Mouse (Mus musculus): ENCODE measurements around the gene Fcrl6.

Gene Fcrl6

DNA sequence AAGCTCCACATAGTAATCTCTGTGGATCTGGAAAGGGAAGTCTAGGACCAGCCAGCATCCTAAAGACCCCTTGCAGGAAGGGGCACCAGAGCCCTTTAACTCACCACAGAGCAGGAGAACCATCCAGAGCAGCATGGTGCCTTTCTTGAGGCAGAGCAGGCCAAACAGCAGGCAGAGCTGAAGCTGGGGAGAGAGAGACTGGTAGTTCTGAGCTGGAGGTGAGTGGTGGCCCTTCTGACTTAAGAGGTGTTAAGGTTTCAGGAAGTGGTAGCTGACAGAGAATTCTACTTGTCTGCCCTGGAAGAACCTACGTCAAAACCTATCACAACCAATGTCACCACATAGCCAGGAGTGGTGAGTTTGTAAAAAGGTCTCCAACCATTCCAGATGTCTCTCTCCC is at the start of gene Fcrl6:
Fcrl6 (minus strand) TSS at position 226 of the 400 bp plus-strand sequence.
- no peak for DNase-seq

DNA sequence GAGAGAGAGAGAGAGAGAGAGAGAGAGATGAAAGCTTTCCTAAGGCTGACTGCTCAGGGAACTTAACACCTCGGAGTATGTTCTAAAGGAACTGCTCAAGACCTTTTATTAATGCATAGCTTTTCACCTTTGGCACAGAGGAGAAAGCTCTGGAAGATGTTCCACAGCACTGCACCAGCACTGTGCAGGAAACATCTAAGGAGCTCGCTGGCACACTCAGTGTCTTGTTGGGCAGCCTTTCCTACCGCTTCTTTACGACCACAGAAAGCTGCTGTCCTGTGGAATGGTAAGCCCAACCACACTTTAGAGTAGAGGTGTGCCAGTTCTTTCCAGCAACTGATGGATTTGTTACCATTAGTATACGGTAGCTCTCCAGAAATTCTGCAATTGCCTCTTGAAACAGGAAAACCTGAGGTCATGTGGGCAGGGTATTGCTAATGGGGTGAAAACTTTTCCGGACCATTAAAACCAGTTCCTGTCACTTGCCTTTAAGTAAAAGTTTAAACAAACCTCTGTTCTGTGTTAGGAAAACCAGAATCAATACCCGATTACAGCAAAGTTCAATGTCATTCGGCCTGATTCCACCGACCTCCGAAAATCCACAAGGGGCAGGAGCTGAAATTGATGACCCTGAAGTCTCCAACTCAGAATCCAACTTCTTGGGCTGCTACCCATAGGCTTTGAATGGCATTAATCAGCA is 49.1 kb upstream of the Fcrl6 start:
- DNase-seq: no peak

DNA sequence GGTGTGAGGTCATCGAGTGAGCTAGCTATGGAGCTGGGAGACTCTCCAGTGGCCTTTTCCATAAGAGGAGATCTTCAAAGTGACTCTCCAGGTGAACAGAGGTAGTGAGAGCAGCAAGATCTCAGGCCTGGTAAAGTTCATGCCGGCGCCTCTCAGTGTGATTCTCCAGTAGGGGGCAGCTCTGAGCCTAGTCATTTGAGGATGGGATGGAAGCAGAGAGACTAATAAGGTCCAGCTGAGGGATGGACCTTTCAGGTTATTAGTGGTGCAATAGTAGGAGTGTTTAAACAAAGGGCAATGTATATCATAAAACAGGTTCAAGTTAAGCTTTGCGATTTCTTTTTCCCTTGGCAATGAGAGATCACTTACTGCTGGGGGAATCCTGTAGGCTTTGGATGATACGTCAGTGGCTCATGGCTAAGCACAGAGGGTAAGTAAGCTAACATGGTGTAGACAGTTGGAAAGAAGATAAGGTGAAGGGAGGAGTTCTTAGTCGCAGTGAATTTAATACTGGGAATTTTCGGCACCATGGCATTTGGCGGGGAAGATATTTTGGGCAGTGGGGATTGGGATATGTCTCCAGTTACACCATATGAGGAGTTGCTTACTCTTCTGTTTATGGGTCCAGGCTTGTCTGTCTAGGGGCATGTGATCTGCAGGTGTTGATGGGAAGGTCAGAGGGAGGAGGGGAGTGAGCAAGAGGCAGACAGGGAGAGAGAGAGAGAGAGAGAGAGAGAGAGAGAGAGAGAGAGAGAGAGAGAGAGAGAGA is 48.4 kb upstream of the Fcrl6 start:
- peak; percentile 16 to 52 for DNase-seq

DNA sequence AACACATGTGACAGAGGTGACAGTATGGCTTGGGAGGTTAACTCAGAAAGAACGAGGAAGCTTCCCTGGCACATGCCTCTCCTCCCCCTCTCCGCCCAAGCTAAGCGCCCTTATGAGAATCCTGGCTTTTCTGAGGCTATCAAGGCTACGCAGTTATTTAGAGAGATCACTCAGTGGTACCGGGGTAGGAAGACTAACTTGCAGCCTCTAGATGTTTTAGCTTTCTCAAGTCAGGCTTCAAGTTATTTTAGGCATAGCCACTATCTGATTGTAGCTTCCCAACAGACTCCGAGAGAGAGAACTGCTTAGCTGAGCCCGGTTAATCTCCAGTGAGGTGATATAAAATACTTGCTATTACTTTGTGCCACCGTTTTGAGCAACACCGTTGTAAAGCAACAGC is 47.0 kb upstream of the Fcrl6 start:
- no peak for DNase-seq

DNA sequence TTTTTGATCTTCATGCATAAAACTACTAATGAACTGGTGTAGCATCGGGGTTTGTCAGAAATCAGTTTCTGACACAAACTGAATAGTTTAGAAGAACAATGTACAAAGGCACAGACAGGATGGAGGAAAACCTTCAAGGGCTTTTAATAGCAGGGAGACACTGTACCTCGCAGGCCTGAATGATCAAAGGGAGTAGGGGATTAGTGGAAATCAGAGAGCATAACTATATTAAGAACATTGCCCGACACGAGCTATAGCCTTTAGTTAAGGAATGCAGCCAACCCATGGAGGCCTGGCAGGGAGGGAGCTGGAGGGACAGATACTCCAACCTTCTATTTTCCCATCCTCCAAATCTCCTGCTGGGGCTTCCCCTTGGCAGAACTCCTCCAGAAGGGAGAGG is 44.9 kb upstream of the Fcrl6 start:
- DNase-seq: no peak

DNA sequence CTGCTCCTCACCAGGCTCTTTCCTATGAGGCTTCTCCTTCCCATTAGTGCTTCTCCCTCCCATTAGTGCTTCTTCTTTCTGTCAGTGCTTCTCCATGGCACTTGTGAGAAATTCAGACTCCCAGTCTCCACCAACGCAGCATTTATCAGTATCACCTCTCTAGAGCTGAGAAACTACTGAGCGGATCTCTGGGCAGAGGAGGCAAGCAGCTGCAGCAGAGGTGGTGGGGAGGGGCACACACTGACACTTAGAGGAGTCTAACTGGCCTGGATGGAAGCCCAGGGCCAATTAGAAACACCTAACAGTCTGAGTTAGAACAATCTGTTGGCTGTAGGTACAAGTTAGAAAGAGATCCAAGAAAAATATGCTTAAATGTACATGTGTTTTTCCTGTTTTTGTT is 36.4 kb upstream of the Fcrl6 start:
- DNase-seq: no peak

DNA sequence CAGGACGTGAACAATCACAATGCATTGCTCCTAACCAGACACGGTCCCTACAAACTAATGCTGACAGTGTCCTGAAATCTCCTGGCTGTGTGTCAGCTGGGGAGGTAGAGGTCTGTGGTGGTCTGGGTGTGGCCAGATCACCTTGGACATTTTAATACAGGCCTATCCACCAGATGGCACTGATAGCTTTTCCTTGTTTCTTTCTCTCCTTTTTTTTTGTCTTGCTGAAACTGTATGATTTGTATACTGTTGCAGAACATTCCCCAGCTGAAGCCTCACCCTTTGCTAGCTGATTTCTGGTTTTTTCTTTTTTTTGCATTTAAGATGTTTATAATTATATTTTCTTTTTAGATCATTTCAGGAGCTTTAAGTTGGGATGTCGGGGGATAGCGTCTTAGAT is 35.5 kb upstream of the Fcrl6 start:
- no peak for DNase-seq

DNA sequence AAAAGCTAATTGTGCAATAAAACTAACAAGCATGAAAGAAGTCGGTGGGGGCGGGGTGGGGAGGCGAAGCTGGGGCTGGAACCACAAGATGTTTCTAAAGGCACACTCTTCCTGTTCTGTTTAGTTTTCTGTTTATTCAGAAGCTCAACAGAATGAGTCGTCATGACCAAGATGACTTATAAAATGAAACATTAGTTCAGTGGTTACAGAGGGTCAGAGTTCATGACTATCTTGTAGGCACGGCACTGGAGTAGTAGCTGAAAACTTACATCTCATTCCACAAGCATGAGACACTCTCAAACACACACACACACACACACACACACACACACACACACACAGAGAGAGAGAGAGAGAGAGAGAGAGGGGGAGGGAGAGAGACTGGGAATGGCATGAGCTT is 33.9 kb upstream of the Fcrl6 start:
- no peak for DNase-seq

DNA sequence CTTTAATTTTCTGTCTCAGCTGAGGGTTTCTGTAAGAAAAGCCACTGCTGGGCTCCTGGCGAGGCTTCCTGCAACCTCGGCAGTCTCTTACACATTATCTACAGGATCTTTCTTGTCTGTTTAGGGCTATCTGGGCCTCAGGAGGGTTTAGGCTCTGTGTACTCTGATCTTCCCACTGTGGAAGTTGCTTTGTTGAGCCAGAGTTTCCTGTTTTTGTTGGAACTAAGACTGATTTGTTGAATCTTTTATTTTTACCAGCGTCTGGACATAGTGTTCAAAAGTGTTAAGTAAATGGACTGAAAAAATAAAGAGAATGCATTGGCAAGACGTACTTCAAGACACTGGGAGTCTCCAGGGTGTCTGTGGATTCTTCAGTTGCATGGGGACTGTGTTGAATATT is 32.9 kb upstream of the Fcrl6 start:
- no peak for DNase-seq

DNA sequence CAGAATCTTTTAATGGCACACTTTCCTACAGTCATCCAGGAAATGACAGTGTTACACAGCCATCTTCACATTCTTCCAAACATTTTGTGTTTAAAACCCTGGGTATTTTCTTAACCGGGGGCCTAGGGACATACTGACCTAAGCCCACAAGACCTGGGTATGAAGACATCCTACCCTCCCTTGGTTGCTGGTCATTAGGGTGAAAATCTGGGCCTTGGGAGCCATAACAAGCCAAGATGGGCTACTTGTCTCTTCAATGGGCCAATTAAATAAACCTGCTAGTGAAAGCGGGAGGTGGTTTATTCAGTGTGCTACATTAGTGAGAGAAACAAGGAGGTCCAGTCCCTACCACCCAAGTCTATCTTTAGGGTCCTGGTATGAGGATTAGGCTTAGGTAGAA is 31.8 kb upstream of the Fcrl6 start:
- no peak for DNase-seq

DNA sequence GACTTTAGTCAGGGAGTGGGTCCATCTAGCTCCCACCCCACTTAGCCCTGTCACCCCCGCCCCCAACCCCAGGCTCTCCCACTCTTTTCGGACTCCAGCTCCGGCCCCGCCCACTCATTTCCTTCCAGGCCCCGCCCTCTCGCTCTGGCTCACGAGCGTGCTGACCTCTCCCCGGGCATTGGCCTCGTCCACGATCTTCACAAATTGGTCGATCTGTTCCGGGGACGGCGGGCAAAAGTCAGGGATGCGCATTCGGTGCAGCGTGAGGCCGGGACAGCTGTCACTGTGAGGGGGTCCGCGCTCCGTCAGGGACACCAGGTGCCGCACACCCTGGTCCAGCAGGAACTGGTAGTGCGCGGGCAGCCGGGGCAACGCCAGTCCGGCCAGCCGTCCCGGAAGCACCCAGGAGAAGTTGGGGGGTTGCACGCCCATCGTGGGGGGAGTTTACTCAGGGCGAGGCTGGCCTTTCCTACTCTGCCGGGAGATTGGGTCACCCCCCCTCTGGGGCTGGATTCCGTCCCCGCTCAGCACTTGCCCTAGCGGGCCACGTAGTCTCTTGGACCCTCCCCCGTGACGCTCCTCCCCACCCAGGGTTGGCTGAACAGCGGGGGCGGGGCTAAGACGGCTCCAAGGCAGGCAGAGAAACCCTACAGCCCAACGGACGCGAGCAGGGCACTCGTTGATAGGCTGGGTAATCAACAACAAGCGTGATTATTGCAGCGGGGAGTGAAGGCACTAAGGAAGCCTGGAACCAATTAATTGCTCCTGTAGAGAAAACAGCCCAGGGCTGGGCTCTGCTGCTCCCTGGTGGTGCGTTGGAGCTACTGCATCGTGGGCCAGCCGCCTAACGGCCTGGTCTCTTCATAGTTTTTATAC is 30.3 kb upstream of the Fcrl6 start, which contains the start of gene Dusp23:
Dusp23 (minus strand) TSS at position 512 of the 876 bp plus-strand sequence.
- peak; percentile 96 to 98 for DNase-seq

DNA sequence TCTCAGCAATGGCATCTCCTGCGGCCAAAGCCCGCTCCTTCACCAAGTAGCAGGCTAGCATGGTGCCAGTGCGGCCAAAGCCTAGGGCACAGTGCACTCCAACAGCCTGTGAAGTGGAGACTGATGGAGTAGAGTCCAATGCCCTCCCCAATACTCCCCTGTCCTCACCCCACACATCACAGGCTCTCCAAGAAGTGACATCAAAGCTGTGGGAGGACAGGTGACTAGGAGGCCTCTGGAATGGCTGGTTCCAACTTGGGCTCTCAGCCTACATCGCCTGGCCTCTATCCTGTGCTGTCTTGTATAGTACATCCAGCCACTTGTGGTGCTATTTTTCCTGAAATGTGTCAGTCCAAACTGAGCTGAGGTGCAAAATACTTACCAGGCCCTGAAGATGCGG is 29.4 kb upstream of the Fcrl6 start:
- DNase-seq: peak in 1 of 2 experiments; percentile 15

DNA sequence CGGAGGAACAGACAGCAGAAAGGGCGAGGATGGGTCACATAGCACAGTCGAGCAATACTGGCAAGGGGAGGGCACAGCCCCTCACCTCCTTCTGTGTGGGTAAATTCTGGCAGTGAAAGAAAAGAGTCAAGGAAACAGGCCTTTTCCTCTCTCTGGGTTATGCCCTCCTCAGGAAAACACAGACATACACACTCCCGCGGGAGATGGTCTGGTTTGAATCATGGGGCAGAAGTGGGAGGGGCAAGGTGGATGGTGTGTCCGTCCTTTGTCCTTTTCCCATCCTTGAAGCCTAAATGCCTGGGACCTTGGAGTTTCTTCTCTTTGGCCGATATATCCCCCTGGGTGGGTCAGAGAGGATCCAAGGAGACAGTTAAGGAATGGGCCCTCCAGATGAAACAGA is 27.5 kb upstream of the Fcrl6 start:
- DNase-seq: no peak

DNA sequence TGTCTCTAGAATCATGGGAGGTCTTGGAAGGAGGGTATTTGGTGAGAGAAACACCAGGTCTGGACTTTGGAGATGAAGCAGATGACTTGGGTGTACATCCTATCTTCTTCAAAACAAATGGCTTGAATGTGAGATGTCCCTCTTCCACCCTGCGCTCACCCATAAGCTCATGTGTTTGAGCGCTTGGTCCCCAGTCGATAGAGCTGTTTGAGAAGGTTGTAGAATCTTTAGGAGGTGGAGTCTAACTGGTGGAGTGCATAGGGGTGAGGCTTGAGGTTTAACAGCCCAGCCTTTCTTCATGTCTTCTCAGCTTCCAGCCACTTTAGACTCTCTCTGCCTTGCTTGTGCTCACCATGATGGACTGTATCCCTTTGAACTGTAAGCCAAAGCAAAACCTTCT is 24.0 kb upstream of the Fcrl6 start:
- no peak for DNase-seq

DNA sequence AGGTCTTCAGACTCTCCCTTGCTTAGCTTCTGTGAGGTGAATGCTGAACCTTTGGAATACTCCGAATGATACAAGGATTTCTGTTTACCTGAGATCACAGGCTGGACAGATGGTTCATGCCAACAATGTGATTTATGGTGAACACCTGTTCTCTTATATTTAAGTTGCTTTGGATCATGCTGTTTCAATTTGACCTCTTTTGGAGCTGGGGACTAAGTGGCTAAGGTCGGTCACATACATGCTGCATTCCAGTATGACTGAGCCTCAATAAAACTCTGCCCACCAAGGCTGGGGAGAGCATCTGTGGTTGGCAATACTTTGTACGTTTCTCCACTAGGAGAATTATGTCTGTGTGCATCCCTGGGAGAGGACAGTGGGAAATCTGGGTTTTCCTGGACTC is 21.7 kb upstream of the Fcrl6 start:
- DNase-seq: no peak

DNA sequence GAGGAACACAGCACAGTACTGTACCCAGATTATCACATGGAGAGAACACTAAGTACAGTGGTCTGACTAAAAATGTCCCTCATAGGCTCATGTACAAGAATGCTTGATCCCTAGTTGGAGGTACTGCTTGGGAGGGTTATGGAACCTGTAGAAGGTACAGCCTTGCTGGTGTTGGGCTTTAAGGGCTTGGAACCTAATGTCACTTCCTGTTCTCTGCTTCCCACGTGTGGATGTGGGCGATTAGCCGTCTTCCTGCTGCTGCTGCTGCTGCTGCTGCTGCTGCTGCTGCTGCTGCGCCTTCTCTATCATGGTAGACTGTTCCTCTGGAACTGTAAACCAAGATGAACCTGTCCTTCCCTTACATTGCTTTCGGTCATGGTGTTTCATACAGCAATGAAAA is 21.2 kb upstream of the Fcrl6 start:
- DNase-seq: no peak

DNA sequence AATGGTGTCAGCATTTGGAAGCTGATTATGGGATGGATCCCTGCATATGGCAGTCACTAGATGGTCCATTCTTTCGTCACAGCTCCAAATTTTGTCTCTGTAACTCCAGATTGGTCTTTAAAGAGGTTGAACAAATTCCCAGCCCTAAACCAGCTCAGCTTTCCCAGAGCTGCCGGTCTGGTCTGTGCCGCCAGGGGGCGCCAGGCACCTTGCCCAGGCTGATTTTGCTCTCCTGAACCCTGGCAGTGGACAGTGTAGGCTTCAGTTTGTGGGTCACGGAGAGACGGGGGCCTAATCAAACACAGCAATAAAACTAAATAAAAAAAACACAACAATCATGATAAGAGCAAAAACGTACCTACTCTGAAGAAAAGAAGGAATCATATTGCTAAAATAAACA is 16.9 kb upstream of the Fcrl6 start:
- DNase-seq: peak; percentile 82 to 88

DNA sequence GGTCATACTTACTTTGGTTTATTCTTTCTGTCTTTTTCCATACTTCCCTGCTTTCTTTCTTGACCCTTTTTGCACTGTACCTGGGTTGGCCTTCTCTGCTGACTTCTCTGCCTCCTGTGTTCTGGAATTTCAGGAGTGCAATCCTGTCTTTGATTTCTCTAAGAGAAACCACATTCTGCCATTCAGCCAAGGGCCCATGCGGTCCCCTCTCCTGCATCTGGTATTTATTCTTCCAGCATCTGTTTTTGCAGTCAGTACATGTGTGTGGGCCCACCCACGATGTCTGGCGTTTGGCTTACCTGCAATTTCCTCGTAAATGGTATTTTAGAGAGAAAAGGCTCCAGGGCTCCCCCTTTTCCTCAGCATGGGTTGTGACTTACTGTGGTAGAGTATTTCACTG is 15.8 kb upstream of the Fcrl6 start:
- no peak for DNase-seq

DNA sequence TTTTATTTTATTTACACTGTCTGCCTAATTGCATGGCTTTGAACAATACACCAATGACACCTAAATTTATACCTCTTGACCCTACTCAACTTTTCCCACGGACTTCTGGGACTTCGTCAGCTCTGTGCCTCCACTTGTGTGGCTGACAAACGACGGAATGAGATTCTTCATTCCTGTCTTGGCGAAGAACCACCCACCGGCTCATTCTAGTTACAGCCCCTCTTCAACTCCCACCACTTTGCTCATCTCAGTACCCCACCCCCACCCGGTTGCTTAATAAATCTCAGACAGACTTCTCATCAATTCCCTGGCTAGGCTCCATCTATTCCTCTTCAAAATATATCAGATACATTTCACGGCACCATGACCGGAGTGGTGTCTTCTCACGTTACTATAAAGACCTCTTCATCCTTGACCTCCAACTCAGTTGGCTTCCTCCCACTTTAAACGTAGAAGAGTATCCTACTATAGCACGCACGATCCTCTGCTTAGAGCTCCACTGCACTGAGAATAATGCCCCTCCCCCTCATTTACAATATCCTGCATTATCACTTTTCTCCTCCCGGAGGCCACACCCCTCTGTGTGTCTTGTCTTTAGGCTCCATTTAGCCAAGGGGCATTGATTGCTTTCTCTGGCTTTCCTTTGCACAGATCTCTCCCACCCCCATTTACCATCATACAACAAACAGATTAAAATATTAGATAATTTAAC is 15.2 kb upstream of the Fcrl6 start:
- no peak for DNase-seq

DNA sequence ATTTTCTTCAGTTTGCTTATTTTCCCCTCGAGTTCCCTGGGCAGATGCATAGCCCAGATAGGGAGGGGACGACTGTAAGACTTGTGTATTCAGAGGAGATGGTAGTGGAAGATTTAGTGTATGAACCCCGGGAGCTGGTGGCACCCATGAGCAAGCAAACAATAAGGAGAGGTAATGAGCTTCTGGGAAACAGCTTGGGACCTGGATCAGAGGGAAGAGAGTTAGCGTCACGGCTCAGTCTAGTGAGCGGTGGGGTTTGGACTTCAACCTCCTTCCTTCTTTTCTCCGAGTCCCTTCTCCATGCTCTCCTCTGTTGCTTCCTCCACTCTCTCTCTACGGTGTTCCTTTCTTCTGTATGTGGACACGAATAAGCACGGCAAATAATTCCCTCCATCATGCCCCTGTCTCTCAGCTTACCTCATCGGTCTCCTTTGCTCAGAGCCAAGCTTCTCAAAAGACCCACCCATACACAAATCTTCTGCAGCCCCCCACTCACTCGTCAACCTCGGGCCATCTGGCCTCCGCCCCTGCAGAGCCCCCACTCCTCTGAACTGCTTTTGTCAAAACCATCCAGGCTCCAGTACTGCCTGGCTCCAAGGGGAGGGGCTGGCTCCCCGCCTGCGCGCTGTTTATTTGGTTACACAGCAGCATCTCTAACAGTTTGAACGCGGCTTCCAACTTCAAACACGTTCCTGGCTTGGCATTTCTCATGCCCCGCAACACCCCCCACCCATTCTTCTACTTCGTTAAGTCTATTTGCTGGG is 14.4 kb upstream of the Fcrl6 start:
- peak; percentile 50 to 55 for DNase-seq

DNA sequence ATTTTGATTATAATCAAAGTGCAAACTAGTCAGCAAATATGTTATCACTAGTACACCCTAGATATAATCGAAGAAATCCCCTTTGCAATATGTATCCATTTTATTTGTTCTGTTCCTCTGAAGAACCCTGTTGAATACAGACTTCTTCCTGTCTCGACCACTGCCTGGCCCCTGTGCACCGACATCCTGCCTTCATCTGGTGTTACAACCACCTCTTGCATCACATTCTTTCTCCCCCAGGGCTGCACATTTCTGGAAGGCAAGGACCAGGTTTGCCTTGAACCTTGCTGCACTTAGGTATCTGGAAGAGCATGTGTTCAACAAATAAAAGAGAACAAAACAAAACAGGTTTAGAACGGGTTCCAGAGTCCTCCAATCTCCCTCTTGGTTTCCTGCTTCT is 13.1 kb upstream of the Fcrl6 start:
- no peak for DNase-seq

DNA sequence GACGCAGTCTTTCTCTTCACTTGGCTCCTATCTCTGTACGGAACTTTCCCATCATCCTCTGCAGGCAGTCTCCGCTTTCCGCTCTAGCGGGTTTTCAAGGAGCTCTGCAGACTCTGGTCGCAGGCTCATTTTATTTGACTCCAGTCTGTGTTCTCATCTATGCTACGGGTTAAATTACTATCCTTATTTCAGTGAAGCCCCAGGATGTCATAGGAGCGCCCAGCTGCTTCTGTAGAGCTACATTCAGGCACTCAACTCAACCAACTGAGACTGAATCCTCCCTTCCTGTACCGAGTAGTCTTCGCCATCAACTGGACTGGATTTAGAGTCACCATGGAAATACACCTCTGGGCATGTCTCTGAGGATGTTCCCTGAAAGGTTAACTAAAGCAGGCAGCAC is 12.3 kb upstream of the Fcrl6 start:
- DNase-seq: no peak

Data from cerebellum, postnatal 25 days (tissue).